Mouse (Mus musculus) heart, embryonic 11.5 days (tissue): ENCODE measurements around the gene Mpz. TPM values are rescaled to one million over a fixed set of nuclear protein-coding genes. Genes with fewer than 3 reads are reported as not detected.
"Not testable (repeated sequence)": the region's sequence is repeated elsewhere in the genome, so short reads cannot be mapped to it uniquely, and the experiment has no call there.

Experiments
- ATAC-seq: fragments of 200-750 bp; cut with Nextera tagmentation; replicated peaks from 2 replicates; pipeline ENCODE4 v1.8.0; 2017; ENCODE audit warnings: moderate library complexity; ENCODE audit not compliant: insufficient number of reproducible peaks, low FRiP score, low TSS enrichment
- H3K27ac ChIP-seq: fragments of 300-500 bp; sonication (generic); 2 replicates; pipeline ENCODE4 v1.5.1; 2014; ENCODE audit warnings: mild to moderate bottlenecking, low read depth, low read length
- H3K27me3 ChIP-seq: fragments of 300-500 bp; sonication (generic); 2 replicates; pipeline ENCODE4 v1.6.1; 2014; ENCODE audit warnings: mild to moderate bottlenecking, low read length, mixed read lengths; ENCODE audit not compliant: control insufficient read depth, insufficient read depth
- H3K36me3 ChIP-seq: fragments of 300-500 bp; sonication (generic); 2 replicates; pipeline ENCODE4 v1.6.1; 2014; ENCODE audit warnings: mild to moderate bottlenecking, low read length, moderate library complexity, mixed read lengths; ENCODE audit not compliant: control insufficient read depth, insufficient read depth
- H3K4me1 ChIP-seq: fragments of 300-500 bp; sonication (generic); 2 replicates; pipeline ENCODE4 v1.6.1; 2014; ENCODE audit warnings: low read length; ENCODE audit not compliant: control insufficient read depth, insufficient read depth
- H3K4me2 ChIP-seq: fragments of 300-500 bp; sonication (generic); 2 replicates; pipeline ENCODE4 v1.6.1; 2014; ENCODE audit warnings: mild to moderate bottlenecking, moderate library complexity
- H3K4me3 ChIP-seq: fragments of 300-500 bp; sonication (generic); 2 replicates; pipeline ENCODE4 v1.5.1; 2014; ENCODE audit warnings: low read depth, low read length
- H3K9ac ChIP-seq: fragments of 300-500 bp; sonication (generic); 2 replicates; pipeline ENCODE4 v1.6.1; 2014; ENCODE audit warnings: mild to moderate bottlenecking, low read depth, low read length, moderate library complexity
- H3K9me3 ChIP-seq: fragments of 300-500 bp; sonication (generic); replicated peaks from 2 replicates; pipeline ENCODE4 v1.6.1; 2016; ENCODE audit warnings: low read length; ENCODE audit not compliant: control insufficient read depth
- WGBS: fragments of 180-500 bp; shearing (Covaris S2); extraction: QIAGEN DNeasy Blood & Tissue Kit; methylation state at CpG from one replicate; pipeline ENCODE4 v1.1.7; 2014; ENCODE audit not compliant: insufficient replicate concordance; 5-methylcytosine and 5-hydroxymethylcytosine counted together
- polyA plus RNA-seq: library from polyadenylated mRNA; unstranded; fragments of >200 nt; fragmentation: Nextera tagmentation; extraction: Ambion mirVana; gene quantifications from 2 replicates; pipeline ENCODE4 v1.2.1, GENCODE M21; 2014

Gene Mpz
- polyA plus RNA-seq, 1 experiment from 2014 or later: not detected

DNA sequence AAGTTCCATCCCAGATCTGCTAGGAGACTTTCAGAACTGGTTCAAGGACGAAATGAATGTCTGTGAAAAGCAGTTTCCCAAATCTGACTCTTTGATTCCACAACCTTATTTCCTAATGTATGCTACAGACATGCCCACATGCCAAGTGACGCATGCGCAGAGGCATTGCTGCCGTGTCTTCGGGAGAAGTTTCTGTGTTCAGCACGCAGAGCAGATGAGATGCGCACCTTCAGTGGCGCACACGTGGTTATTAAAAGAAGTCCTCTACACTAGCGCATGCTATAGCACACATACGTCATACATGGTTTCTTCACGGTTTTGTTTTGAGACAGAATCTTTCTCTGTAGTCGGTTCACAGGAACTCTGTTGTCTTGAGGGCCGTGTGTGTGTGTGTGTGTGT lies 31.1 kb upstream of the Mpz start:
- WGBS: 85% methylated on average over 14 of the region's 14 CpGs
- peaks cover 10% of the 10 kb centered on the region for H3K4me1 ChIP-seq
- H3K36me3 ChIP-seq: no peaks in the 10 kb centered on the region
- H3K9ac ChIP-seq: no peak overlapping the region
- H3K27me3 ChIP-seq: no peaks in the 10 kb centered on the region
- H3K27ac ChIP-seq: no peak overlapping the region
- no peak overlapping the region for H3K4me3 ChIP-seq
- no peak overlapping the region for H3K4me2 ChIP-seq
- no peaks in the 10 kb centered on the region for H3K9me3 ChIP-seq
- no peak for ATAC-seq

- H3K9ac ChIP-seq: no peak overlapping the region
- H3K27me3 ChIP-seq: no peaks in the 10 kb centered on the region
- H3K27ac ChIP-seq: peak overlapping the region; percentile 12; the same call in 1 of the 2 replicates
- no peak overlapping the region for H3K4me3 ChIP-seq
- H3K9me3 ChIP-seq: no peaks in the 10 kb centered on the region
- 24% methylated on average over 3 of the region's 3 CpGs for WGBS
- no peak overlapping the region for H3K4me2 ChIP-seq
- peaks cover 10% of the 10 kb centered on the region for H3K4me1 ChIP-seq
- no peaks in the 10 kb centered on the region for H3K36me3 ChIP-seq
- ATAC-seq: no peak
Measured at GRCm38 (mm10) chr1:171120893-171121292, 29.6 kb upstream of the Mpz start.

DNA sequence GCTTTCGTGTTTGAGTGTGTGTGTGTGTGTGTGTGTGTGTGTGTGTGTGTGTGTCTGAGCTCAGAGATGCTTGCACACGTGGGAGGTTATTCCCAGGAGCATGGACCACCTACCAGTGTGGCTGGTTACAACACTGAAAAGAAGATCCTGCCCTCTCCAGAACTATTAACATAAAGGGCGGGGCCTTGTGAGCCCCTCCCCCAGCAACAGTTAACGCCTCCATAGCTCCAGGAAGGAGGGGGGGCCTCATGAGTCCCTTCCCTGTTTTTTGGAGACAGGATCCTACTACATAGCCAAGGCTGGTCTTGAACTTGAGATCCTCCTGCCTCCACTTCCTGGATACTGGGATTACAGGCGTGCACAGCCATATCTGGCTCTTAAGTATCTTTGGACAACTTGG lies 28.7 kb upstream of the Mpz start:
- no peak for ATAC-seq
- 45% methylated on average over 5 of the region's 5 CpGs for WGBS
- Histone ChIP-seq H3K27ac (no peak overlapping the region), H3K36me3 (no peaks in the 10 kb centered on the region), H3K4me3 (no peak overlapping the region), H3K9ac (no peak overlapping the region), H3K9me3 (no peaks in the 10 kb centered on the region), H3K4me2 (no peak overlapping the region), H3K27me3 (no peaks in the 10 kb centered on the region), H3K4me1 (peaks cover 10% of the 10 kb centered on the region)

DNA sequence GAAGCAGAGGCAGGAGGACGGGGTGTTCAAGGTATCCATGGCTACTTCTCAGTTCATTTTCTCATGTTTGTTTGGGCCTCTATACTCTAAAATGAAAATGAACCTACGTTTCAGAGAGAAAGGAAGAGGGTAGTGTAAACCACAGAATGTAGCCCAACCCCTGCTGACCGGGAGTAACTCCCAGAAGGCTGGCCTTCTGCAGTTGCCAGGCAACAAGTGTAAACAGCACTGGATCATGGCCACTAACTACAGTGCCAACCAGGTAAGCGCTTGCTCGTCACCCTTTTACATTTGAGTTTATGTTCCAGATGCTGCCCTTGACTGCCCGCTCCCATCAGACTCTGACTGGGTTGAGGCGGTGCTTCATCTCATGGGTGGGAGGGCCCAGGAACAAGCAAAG lies 27.6 kb upstream of the Mpz start:
- Histone ChIP-seq H3K27ac (no peak overlapping the region), H3K4me1 (peaks cover 10% of the 10 kb centered on the region), H3K9me3 (no peaks in the 10 kb centered on the region), H3K9ac (no peak overlapping the region), H3K4me3 (no peak overlapping the region), H3K4me2 (no peak overlapping the region), H3K27me3 (no peaks in the 10 kb centered on the region), H3K36me3 (no peaks in the 10 kb centered on the region)
- no peak for ATAC-seq
- 33% methylated on average over 7 of the region's 7 CpGs for WGBS

- Histone ChIP-seq H3K4me3 (no peak overlapping the region), H3K9ac (no peak overlapping the region), H3K4me2 (no peak overlapping the region), H3K9me3 (no peaks in the 10 kb centered on the region), H3K4me1 (peaks cover 10% of the 10 kb centered on the region), H3K27me3 (no peaks in the 10 kb centered on the region), H3K36me3 (peaks cover 2% of the 10 kb centered on the region; the same call in 1 of the 2 replicates), H3K27ac (no peak overlapping the region)
- no peak for ATAC-seq
- 78% methylated on average over 5 of the region's 5 CpGs for WGBS
Measured at GRCm38 (mm10) chr1:171124398-171124797, 26.1 kb upstream of the Mpz start.

GRCm38 (mm10) chr1:171129251-171129650 lies 21.3 kb upstream of the Mpz start:
- H3K9me3 ChIP-seq: no peaks in the 10 kb centered on the region
- no peak overlapping the region for H3K4me2 ChIP-seq
- no peak overlapping the region for H3K9ac ChIP-seq
- peaks cover 13% of the 10 kb centered on the region for H3K36me3 ChIP-seq
- no peaks in the 10 kb centered on the region for H3K27me3 ChIP-seq
- 63% methylated on average over 7 of the region's 7 CpGs for WGBS
- H3K4me3 ChIP-seq: no peak overlapping the region
- ATAC-seq: no peak
- no peaks in the 10 kb centered on the region for H3K4me1 ChIP-seq
- H3K27ac ChIP-seq: no peak overlapping the region

DNA sequence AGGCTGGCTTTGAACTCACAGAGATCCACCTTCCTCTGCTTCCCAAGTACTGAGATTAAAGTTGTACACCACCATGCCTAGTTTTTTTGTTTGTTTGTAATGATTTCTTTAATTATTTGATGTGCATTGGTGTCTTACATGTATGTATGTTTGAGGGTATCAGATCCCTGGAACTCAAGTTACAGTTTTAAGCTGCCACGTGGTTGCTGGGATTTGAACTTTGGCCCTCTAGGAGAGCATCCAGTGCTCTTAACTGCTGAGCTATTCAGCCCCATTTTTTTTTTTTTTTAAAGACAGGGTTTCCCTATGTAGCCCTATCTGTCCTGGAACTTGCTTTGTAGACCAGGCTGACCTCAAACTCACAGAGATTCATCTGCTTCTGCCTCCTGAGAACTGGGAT lies 19.5 kb upstream of the Mpz start:
- H3K4me3 ChIP-seq: no peak overlapping the region
- no peak overlapping the region for H3K4me2 ChIP-seq
- H3K36me3 ChIP-seq: peaks cover 26% of the 10 kb centered on the region
- no peaks in the 10 kb centered on the region for H3K9me3 ChIP-seq
- ATAC-seq: no peak
- H3K4me1 ChIP-seq: no peaks in the 10 kb centered on the region
- 91% methylated on average over 1 of the region's 1 CpGs for WGBS
- no peak overlapping the region for H3K27ac ChIP-seq
- no peak overlapping the region for H3K9ac ChIP-seq
- no peaks in the 10 kb centered on the region for H3K27me3 ChIP-seq

DNA sequence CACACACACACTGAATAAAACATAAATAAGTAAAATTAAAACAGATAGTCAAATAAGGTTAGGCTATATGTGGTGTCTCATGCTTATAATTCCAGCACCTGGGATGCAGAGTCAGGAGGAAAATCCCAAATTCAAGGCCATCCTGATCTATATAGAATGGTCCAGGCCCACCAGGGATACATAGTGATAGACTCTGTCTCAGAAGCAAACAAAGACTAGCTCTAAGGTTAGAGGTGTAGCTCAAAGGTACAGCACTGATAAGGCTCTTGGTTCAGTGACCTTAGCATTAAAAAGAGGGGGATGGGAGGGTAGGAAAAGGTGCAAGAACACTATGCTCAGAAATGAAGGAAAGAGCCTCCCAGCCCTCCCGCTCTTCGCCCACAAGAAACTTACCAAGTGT lies 14.9 kb upstream of the Mpz start:
- no peak overlapping the region for H3K4me2 ChIP-seq
- H3K9me3 ChIP-seq: no peaks in the 10 kb centered on the region
- ATAC-seq: no peak
- H3K9ac ChIP-seq: no peak overlapping the region
- H3K27me3 ChIP-seq: no peaks in the 10 kb centered on the region
- H3K4me3 ChIP-seq: no peak overlapping the region
- H3K4me1 ChIP-seq: no peaks in the 10 kb centered on the region
- WGBS: 93% methylated on average over 2 of the region's 2 CpGs
- no peak overlapping the region for H3K27ac ChIP-seq
- H3K36me3 ChIP-seq: peaks cover 34% of the 10 kb centered on the region

GRCm38 (mm10) chr1:171137486-171138155 lies 12.9 kb upstream of the Mpz start:
- WGBS: 93% methylated on average over 8 of the region's 8 CpGs
- not testable (repeated sequence) for H3K4me2 ChIP-seq, H3K9me3 ChIP-seq, H3K4me3 ChIP-seq, H3K4me1 ChIP-seq, ATAC-seq, H3K27ac ChIP-seq, H3K27me3 ChIP-seq, H3K9ac ChIP-seq
- peaks cover 33% of the 10 kb centered on the region for H3K36me3 ChIP-seq
